ENCODE assay signal across 13 mouse cellular contexts in the genomic region with DNA sequence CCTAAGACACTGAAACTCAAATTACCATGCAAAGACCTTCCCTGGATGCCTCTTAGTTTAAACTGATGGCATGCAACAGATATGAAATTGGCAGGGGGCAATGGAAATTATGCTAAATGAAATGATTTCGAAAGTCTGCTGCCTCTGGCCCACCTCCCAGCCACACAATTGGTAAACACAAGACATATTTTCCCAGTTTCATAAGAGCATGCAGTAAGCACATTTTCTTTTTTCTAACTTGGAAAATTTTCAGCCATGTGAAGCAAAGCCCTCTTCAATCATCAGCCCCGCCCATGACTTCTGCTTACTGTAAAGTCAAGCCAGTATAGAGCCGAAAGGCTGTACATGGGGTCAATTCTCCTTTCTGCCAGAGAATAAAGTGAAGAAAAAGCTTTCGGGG. TPM values are rescaled to one million over a fixed set of nuclear protein-coding genes. Genes with fewer than 3 reads are reported as not detected.
DNase-seq lines count a peak whose midpoint lies in the region; ATAC-seq and TF ChIP-seq lines count a peak whose summit lies in the region.
"Had no signal": no experiment of that assay in that cellular context is flagged by ENCODE, and none has a peak within 500 bp of the region (broad histone marks: within the 10 kb centered on the region; RNA-seq: fewer than 3 reads in every experiment).

No protein-coding gene starts in this region.

- H3K4me3 ChIP-seq in forebrain, embryonic 16.5 days (replicated peaks; ENCODE audit: low read length) = no peak overlapping the region
- H3K4me3 ChIP-seq in forebrain, embryonic 14.5 days (ENCODE audit: low read depth, low read length) = no peak overlapping the region
- no peak overlapping the region for H3K4me3 ChIP-seq in liver, adult 2 months (ENCODE audit: insufficient read depth, low read depth, low read length)
- no peak overlapping the region for H3K4me3 ChIP-seq in liver, postnatal 0 days (ENCODE audit: low read depth, low read length)
- H3K4me3 ChIP-seq in lung, embryonic 15.5 days = no peak overlapping the region
- H3K4me3 ChIP-seq in hindbrain, embryonic 12.5 days = no peak overlapping the region
- H3K4me3 ChIP-seq: left cerebral cortex, adult 2 months; limb, embryonic 15.5 days had no signal

- no peaks in the 10 kb centered on the region for H3K27me3 ChIP-seq in forebrain, embryonic 16.5 days (replicated peaks; ENCODE audit: control insufficient read depth, insufficient read depth, low read length)
- H3K27me3 ChIP-seq in forebrain, embryonic 14.5 days (replicated peaks; ENCODE audit: control insufficient read depth, insufficient read depth, low read length) = no peaks in the 10 kb centered on the region
- H3K27me3 ChIP-seq in liver, adult 2 months (ENCODE audit: control insufficient read depth, insufficient read depth, low read length) = no peaks in the 10 kb centered on the region
- no peaks in the 10 kb centered on the region for H3K27me3 ChIP-seq in liver, postnatal 0 days (ENCODE audit: insufficient read depth, low read length)
- H3K27me3 ChIP-seq in lung, embryonic 15.5 days = no peaks in the 10 kb centered on the region
- no peaks in the 10 kb centered on the region for H3K27me3 ChIP-seq in hindbrain, embryonic 12.5 days
- H3K27me3 ChIP-seq: limb, embryonic 15.5 days had no signal

- peaks cover 29% of the 10 kb centered on the region for H3K79me2 ChIP-seq in liver, adult 2 months (ENCODE audit: control insufficient read depth, insufficient read depth, low read length)

- TF ChIP-seq POLR2A in liver, adult 2 months (IDR thresholded peaks at IDR 0.05; ENCODE audit: extremely low read depth, insufficient read depth, low read length) = no peak

- WGBS in forebrain, embryonic 16.5 days = 74% methylated on average over 4 of the region's 4 CpGs
- WGBS in forebrain, embryonic 14.5 days = 84% methylated on average over 4 of the region's 4 CpGs
- 33% methylated on average over 4 of the region's 4 CpGs for WGBS in liver, adult 2 months
- WGBS in liver, postnatal 0 days (ENCODE audit: insufficient replicate concordance) = 66% methylated on average over 4 of the region's 4 CpGs
- 41% methylated on average over 4 of the region's 4 CpGs for WGBS in lung, embryonic 15.5 days
- 84% methylated on average over 4 of the region's 4 CpGs for WGBS in hindbrain, embryonic 12.5 days

- no peak for TF ChIP-seq EP300 in liver, postnatal 0 days (IDR thresholded peaks at IDR 0.05; ENCODE audit: low read depth)

- no peak overlapping the region for H3K9ac ChIP-seq in forebrain, embryonic 16.5 days (replicated peaks; ENCODE audit: low read depth, low read length)
- no peak overlapping the region for H3K9ac ChIP-seq in forebrain, embryonic 14.5 days (ENCODE audit: low read length)
- H3K9ac ChIP-seq in liver, adult 2 months (ENCODE audit: low read depth, low read length) = no peak overlapping the region
- no peak overlapping the region for H3K9ac ChIP-seq in liver, postnatal 0 days (replicated peaks)
- no peak overlapping the region for H3K9ac ChIP-seq in lung, embryonic 15.5 days
- H3K9ac ChIP-seq in hindbrain, embryonic 12.5 days = no peak overlapping the region
- H3K9ac ChIP-seq: limb, embryonic 15.5 days had no signal

- no peak for TF ChIP-seq CTCF in liver, adult 2 months (IDR thresholded peaks at IDR 0.05; ENCODE audit: low read depth, low read length)
- TF ChIP-seq CTCF in liver, postnatal 0 days (IDR thresholded peaks at IDR 0.05; ENCODE audit: low read depth) = no peak

- no peaks in the 10 kb centered on the region for H3K36me3 ChIP-seq in forebrain, embryonic 16.5 days (ENCODE audit: control insufficient read depth, insufficient read depth)
- H3K36me3 ChIP-seq in forebrain, embryonic 14.5 days (ENCODE audit: control insufficient read depth, insufficient read depth, low read length) = no peaks in the 10 kb centered on the region
- peaks cover 67% of the 10 kb centered on the region for H3K36me3 ChIP-seq in liver, adult 2 months (ENCODE audit: control insufficient read depth, insufficient read depth, low read length)
- peaks cover 41% of the 10 kb centered on the region for H3K36me3 ChIP-seq in liver, postnatal 0 days (replicated peaks; ENCODE audit: insufficient read depth, low read length)
- H3K36me3 ChIP-seq in lung, embryonic 15.5 days = no peaks in the 10 kb centered on the region; the same call in 1 of the 2 replicates
- H3K36me3 ChIP-seq in hindbrain, embryonic 12.5 days = no peaks in the 10 kb centered on the region

- no peaks in the 10 kb centered on the region for H3K9me3 ChIP-seq in forebrain, embryonic 16.5 days (ENCODE audit: control insufficient read depth, low read length)
- no peaks in the 10 kb centered on the region for H3K9me3 ChIP-seq in forebrain, embryonic 14.5 days (replicated peaks; ENCODE audit: control insufficient read depth, low read length)
- no peaks in the 10 kb centered on the region for H3K9me3 ChIP-seq in liver, postnatal 0 days (ENCODE audit: low read length)
- H3K9me3 ChIP-seq in lung, embryonic 15.5 days = no peaks in the 10 kb centered on the region
- H3K9me3 ChIP-seq in hindbrain, embryonic 12.5 days (replicated peaks) = no peaks in the 10 kb centered on the region
- H3K9me3 ChIP-seq: limb, embryonic 15.5 days had no signal

- H3K4me1 ChIP-seq in forebrain, embryonic 16.5 days (replicated peaks; ENCODE audit: control insufficient read depth, insufficient read depth, low read length) = peaks cover 2% of the 10 kb centered on the region; the same call in 1 of the 2 replicates
- H3K4me1 ChIP-seq in forebrain, embryonic 14.5 days (ENCODE audit: control insufficient read depth, insufficient read depth, low read length) = no peaks in the 10 kb centered on the region
- peaks cover 16% of the 10 kb centered on the region for H3K4me1 ChIP-seq in liver, adult 2 months (ENCODE audit: control insufficient read depth, insufficient read depth, low read length)
- H3K4me1 ChIP-seq in liver, postnatal 0 days (ENCODE audit: insufficient read depth) = 0 out of 2 replicates have a peak, but pooled peaks cover 3% of the 10 kb centered on the region
- peaks cover 35% of the 10 kb centered on the region for H3K4me1 ChIP-seq in lung, embryonic 15.5 days
- peaks cover 7% of the 10 kb centered on the region; the same call in 1 of the 2 replicates for H3K4me1 ChIP-seq in hindbrain, embryonic 12.5 days
- H3K4me1 ChIP-seq: limb, embryonic 15.5 days had no signal

- no peak overlapping the region for H3K27ac ChIP-seq in forebrain, embryonic 16.5 days (ENCODE audit: low read length)
- H3K27ac ChIP-seq in forebrain, embryonic 14.5 days (ENCODE audit: low read depth, low read length) = no peak overlapping the region
- no peak overlapping the region; the same call in 1 of the 2 replicates for H3K27ac ChIP-seq in liver, adult 2 months (replicated peaks; ENCODE audit: insufficient read depth, low read depth, low read length)
- no peak overlapping the region for H3K27ac ChIP-seq in liver, postnatal 0 days (ENCODE audit: low read depth)
- H3K27ac ChIP-seq in lung, embryonic 15.5 days = peak overlapping the region; percentile 73
- H3K27ac ChIP-seq in hindbrain, embryonic 12.5 days = no peak overlapping the region
- H3K27ac ChIP-seq: left cerebral cortex, adult 2 months; limb, embryonic 15.5 days had no signal

- DNase-seq in forebrain, embryonic 14.5 days (ENCODE audit: low spot score) = no peak
- DNase-seq in liver, adult 2 months (ENCODE audit: extremely low read depth, low read depth, low spot score) = peak; percentile 80
- no peak for DNase-seq in liver, postnatal 0 days
- DNase-seq in neural tube, embryonic 10.5 days (ENCODE audit: extremely low spot score, low spot score) = no peak
- DNase-seq: cerebellum, adult 11-12 months; retina, postnatal 1 day; thymus, adult 2 months had no signal

- no peak overlapping the region for H3K4me2 ChIP-seq in forebrain, embryonic 16.5 days (ENCODE audit: low read length)
- H3K4me2 ChIP-seq in forebrain, embryonic 14.5 days (ENCODE audit: low read length) = no peak overlapping the region
- no peak overlapping the region for H3K4me2 ChIP-seq in liver, postnatal 0 days (ENCODE audit: low read depth, low read length)
- H3K4me2 ChIP-seq in lung, embryonic 15.5 days = no peak overlapping the region
- no peak overlapping the region for H3K4me2 ChIP-seq in hindbrain, embryonic 12.5 days (replicated peaks)
- H3K4me2 ChIP-seq: limb, embryonic 15.5 days had no signal

- peak; percentile 36; the same call in 1 of the 2 replicates for ATAC-seq in forebrain, embryonic 16.5 days
- ATAC-seq in forebrain, embryonic 14.5 days = no peak
- ATAC-seq in liver, postnatal 0 days = no peak
- ATAC-seq in lung, embryonic 15.5 days (ENCODE audit: borderline replicate concordance, extremely low read depth, low FRiP score, low TSS enrichment) = peak; percentile 56; the same call in 1 of the 2 replicates
- ATAC-seq in activated CD4-positive, CD25-positive, alpha-beta regulatory T cell, adult 4 months = no peak
- no peak for ATAC-seq in hindbrain, embryonic 12.5 days (ENCODE audit: low FRiP score)

RNA-seq across cellular contexts. Expression of a gene that starts 51.5 kb away (rescaled TPM):
- 8.9 and 11.7 TPM in 2 replicates for polyA plus RNA-seq in forebrain, embryonic 16.5 days (2015; fragmentation: Nextera tagmentation; extraction: Ambion mirVana)
- 9.6 and 12.3 TPM in 2 replicates for polyA plus RNA-seq in forebrain, embryonic 14.5 days (2014; fragmentation: Nextera tagmentation; extraction: Ambion mirVana)
- 65.4 and 89.1 TPM in 2 replicates for total RNA-seq in liver, adult 2 months (2014; rRNA removed)
- 17.1 and 21.0 TPM in 2 replicates for polyA plus RNA-seq in liver, adult 2 months (2012; rRNA removed)
- polyA plus RNA-seq in liver, postnatal 0 days (2015; fragmentation: Nextera tagmentation; extraction: Ambion mirVana) = 9.9 and 11.0 TPM in 2 replicates
- polyA plus RNA-seq in lung, embryonic 15.5 days (2015; fragmentation: Nextera tagmentation; extraction: Ambion mirVana) = 9.1 and 9.3 TPM in 2 replicates
- polyA plus RNA-seq in activated CD4-positive, CD25-positive, alpha-beta regulatory T cell, adult 4 months (2017; shearing (Covaris generic)) = 1 to 10 TPM; 3.2 to 3.4 TPM
- 9.3 and 10.4 TPM in 2 replicates for polyA plus RNA-seq in hindbrain, embryonic 12.5 days (2016; fragmentation: Nextera tagmentation; extraction: Ambion mirVana)

Comparison
In these comparisons a context has a peak if more than half of its experiments do, and no peak if none do; other contexts are left out.
1. ATAC-seq: peak in forebrain, embryonic 16.5 days (single experiment) and lung, embryonic 15.5 days (single experiment); none in forebrain, embryonic 14.5 days (single experiment), liver, postnatal 0 days (single experiment), activated CD4-positive, CD25-positive, alpha-beta regulatory T cell, adult 4 months (single experiment) and hindbrain, embryonic 12.5 days (single experiment).